Mouse (Mus musculus): ENCODE measurements around the gene Hmcn2. TPM values are rescaled to one million over a fixed set of nuclear protein-coding genes. Genes with fewer than 3 reads are reported as not detected.
A peak's percentile ranks its signal among the peaks of the same experiment; 100 is the strongest.

Gene Hmcn2
- polyA plus RNA-seq, 2 experiments = 0.23 to 0.70 TPM

DNA sequence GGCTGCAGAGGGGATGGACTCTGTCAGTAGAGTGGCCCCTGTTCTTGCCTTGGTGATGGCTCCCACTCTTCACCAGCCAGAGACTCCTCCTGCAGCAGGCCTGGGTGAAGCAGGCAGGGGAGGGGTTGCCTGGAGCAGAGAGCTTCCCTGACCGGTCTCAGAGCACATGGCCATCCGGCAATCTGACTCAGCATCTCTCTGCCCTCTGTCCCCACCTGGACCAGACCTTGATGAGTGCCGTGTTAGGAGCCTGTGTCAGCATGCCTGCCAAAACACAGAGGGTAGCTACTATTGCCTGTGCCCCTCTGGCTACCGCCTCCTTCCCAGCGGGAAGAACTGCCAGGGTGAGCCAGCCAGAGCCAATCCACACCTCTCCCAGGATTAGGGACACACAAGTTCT lies 144.2 kb downstream of the Hmcn2 start:
- 34% methylated on average over 5 of the region's 5 CpGs for WGBS
- Histone ChIP-seq H3K4me1 (ENCODE audit: control insufficient read depth, insufficient read depth, low read length) (peaks cover 7% of the 10 kb centered on the region; the same call in 1 of the 2 replicates), H3K36me3 (ENCODE audit: control insufficient read depth, insufficient read depth, low read length) (no peaks in the 10 kb centered on the region), H3K4me3 (replicated peaks; ENCODE audit: low read length) (no peak overlapping the region), H3K27ac (replicated peaks; ENCODE audit: low read depth, low read length) (no peak overlapping the region), H3K9me3 (ENCODE audit: control insufficient read depth, low read length) (no peaks in the 10 kb centered on the region), H3K4me2 (replicated peaks; ENCODE audit: low read depth, low read length, severe bottlenecking) (no peak overlapping the region), H3K9ac (ENCODE audit: low read depth, low read length, severe bottlenecking) (no peak overlapping the region), H3K27me3 (ENCODE audit: control insufficient read depth, insufficient read depth, low read length) (peaks cover 25% of the 10 kb centered on the region; the same call in 1 of the 2 replicates)
- no peak for ATAC-seq (ENCODE audit: low FRiP score, low read depth)
- no peak for DNase-seq (ENCODE audit: low spot score)
- no peak for TF ChIP-seq POLR2A (IDR thresholded peaks at IDR 0.05; ENCODE audit: borderline replicate concordance, extremely low read depth, insufficient read depth, insufficient read length)

DNA sequence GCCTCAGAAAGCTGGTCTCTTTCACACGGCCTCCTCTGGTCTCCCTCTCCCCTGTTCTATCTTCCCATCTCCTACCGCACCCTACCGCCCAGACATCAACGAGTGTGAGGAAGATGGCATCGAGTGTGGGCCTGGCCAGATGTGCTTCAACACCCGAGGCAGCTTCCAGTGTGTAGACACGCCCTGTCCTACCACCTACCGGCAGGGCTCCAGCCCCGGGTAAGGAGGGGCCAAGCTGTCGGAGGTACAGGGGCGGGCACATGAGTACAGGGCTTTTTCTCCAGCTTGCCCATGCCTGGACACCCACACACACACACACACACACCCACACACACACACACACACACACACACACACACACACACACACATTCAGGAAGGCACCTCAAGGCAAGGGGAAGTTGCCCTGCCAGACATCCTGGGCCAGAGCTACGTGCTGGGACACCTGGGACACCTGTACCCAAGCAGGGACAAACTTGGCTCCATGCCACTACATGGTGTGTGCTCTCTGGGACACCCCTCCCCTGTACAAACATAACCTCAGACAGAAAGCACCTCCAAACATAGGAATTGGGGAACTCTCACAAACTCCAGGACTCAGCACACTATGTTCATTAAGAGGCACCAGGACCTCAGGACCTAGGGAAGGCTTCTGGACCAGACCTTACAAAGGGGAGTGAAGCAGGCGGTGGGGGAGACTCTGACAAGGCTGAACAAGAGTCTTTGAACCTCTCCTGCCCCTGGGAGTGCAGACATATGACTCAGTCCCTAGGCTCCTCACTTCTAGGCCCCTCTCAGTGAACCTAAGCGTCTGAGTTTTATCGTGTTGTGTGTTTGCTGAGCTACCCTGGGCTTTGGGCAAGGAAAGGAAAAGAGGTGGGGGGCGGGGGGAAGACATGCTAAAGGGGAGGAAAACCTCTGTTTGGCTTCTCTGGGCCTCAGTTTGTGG lies 145.0 kb downstream of the Hmcn2 start:
- no peaks in the 10 kb centered on the region for H3K9me3 ChIP-seq (ENCODE audit: control insufficient read depth, low read length)
- 33% methylated on average over 16 of the region's 16 CpGs for WGBS
- TF ChIP-seq POLR2A (IDR thresholded peaks at IDR 0.05; ENCODE audit: borderline replicate concordance, extremely low read depth, insufficient read depth, insufficient read length) = no peak
- H3K9ac ChIP-seq (ENCODE audit: low read depth, low read length, severe bottlenecking) = peak overlapping the region; percentile 59; the same call in 1 of the 2 replicates
- peaks cover 25% of the 10 kb centered on the region; the same call in 1 of the 2 replicates for H3K27me3 ChIP-seq (ENCODE audit: control insufficient read depth, insufficient read depth, low read length)
- no peak overlapping the region for H3K27ac ChIP-seq (replicated peaks; ENCODE audit: low read depth, low read length)
- H3K4me1 ChIP-seq (ENCODE audit: control insufficient read depth, insufficient read depth, low read length) = 0 out of 2 replicates have a peak, but pooled peaks cover 3% of the 10 kb centered on the region
- H3K36me3 ChIP-seq (ENCODE audit: control insufficient read depth, insufficient read depth, low read length) = no peaks in the 10 kb centered on the region
- H3K4me3 ChIP-seq (replicated peaks; ENCODE audit: low read length) = peak overlapping the region; percentile 36
- peak overlapping the region; percentile 79 for H3K4me2 ChIP-seq (replicated peaks; ENCODE audit: low read depth, low read length, severe bottlenecking)
- no peak for DNase-seq (ENCODE audit: low spot score)
- ATAC-seq (ENCODE audit: low FRiP score, low read depth) = no peak

DNA sequence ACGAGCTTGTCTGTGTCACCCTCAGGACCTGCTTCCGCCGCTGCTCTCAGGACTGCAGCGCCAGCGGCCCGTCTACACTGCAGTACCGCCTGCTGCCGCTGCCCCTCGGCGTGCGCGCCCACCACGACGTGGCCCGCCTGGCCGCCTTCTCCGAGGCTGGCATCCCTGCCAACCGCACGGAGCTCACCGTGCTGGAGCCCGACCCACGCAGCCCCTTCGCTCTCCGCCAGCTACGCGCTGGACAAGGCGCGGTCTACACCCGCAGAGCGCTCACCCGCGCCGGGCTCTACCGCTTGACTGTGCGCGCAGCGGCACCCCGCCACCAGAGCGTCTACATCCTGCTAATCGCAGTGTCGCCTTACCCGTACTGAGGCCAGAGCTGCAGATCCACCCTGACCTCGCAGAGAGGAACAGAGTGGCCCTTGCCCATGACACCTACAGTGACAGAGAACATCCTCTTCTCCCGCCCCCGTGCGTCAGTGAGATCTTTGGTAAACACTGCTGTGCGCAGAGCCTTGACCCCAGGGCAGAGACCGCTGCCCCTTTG lies 145.9 kb downstream of the Hmcn2 start:
- Histone ChIP-seq H3K27ac (replicated peaks; ENCODE audit: low read depth, low read length) (no peak overlapping the region), H3K27me3 (ENCODE audit: control insufficient read depth, insufficient read depth, low read length) (peaks cover 25% of the 10 kb centered on the region; the same call in 1 of the 2 replicates), H3K4me3 (replicated peaks; ENCODE audit: low read length) (peak overlapping the region; percentile 36), H3K9me3 (ENCODE audit: control insufficient read depth, low read length) (no peaks in the 10 kb centered on the region), H3K36me3 (ENCODE audit: control insufficient read depth, insufficient read depth, low read length) (no peaks in the 10 kb centered on the region), H3K9ac (ENCODE audit: low read depth, low read length, severe bottlenecking) (peak overlapping the region; percentile 59), H3K4me2 (replicated peaks; ENCODE audit: low read depth, low read length, severe bottlenecking) (peak overlapping the region; percentile 79), H3K4me1 (ENCODE audit: control insufficient read depth, insufficient read depth, low read length) (0 out of 2 replicates have a peak, but pooled peaks cover 3% of the 10 kb centered on the region)
- TF ChIP-seq POLR2A (IDR thresholded peaks at IDR 0.05; ENCODE audit: borderline replicate concordance, extremely low read depth, insufficient read depth, insufficient read length) = no peak
- WGBS = 1% methylated on average over 44 of the region's 48 CpGs
- DNase-seq (ENCODE audit: low spot score) (no peak), ATAC-seq (ENCODE audit: low FRiP score, low read depth) (peak; percentile 58; the same call in 1 of the 2 replicates)

DNA sequence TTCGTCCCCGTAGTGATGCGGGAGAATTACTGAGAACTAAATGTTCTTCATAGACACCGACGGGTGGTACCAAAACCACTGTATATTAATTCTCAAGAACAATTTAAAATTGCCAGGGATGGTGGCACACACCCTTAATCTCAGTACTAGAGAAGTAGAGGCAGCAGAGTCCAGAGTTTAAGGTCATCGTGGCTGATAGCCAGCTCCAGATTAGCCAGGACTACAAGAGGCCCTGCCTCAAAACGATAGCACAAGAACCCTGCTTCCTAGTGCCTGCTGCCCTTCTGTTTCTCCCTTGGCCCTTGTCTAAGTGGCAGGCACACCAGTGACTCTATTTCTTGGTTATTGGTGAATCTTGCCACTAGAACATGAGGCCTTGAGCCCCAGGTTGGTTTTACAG lies 146.7 kb downstream of the Hmcn2 start:
- Histone ChIP-seq H3K4me2 (replicated peaks; ENCODE audit: low read depth, low read length, severe bottlenecking) (no peak overlapping the region), H3K4me1 (ENCODE audit: control insufficient read depth, insufficient read depth, low read length) (0 out of 2 replicates have a peak, but pooled peaks cover 3% of the 10 kb centered on the region), H3K27ac (replicated peaks; ENCODE audit: low read depth, low read length) (no peak overlapping the region), H3K9ac (ENCODE audit: low read depth, low read length, severe bottlenecking) (no peak overlapping the region), H3K36me3 (ENCODE audit: control insufficient read depth, insufficient read depth, low read length) (no peaks in the 10 kb centered on the region), H3K9me3 (ENCODE audit: control insufficient read depth, low read length) (no peaks in the 10 kb centered on the region), H3K4me3 (replicated peaks; ENCODE audit: low read length) (no peak overlapping the region), H3K27me3 (ENCODE audit: control insufficient read depth, insufficient read depth, low read length) (peaks cover 25% of the 10 kb centered on the region; the same call in 1 of the 2 replicates)
- WGBS = 84% methylated on average over 7 of the region's 7 CpGs
- TF ChIP-seq POLR2A (IDR thresholded peaks at IDR 0.05; ENCODE audit: borderline replicate concordance, extremely low read depth, insufficient read depth, insufficient read length) = no peak
- ATAC-seq (ENCODE audit: low FRiP score, low read depth) = no peak
- no peak for DNase-seq (ENCODE audit: low spot score)

DNA sequence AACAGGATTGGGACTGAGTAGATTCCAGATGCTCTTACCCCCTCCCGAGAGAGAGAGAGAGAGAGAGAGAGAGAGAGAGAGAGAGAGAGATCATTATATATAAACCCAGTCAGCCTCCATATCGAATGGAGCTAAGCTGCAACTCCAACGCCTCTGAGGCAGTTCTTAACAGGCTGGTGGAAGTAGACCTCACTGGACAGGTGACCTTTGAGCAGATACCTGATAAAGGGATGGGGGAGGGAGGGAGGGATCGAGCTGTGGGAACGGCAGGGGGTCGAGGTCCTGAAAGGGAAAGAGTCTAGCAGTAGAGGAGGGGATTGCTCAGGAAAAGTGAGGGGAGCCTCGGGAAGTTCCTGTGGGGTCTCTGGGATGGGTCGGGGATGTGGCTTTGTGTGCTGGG lies 147.8 kb downstream of the Hmcn2 start:
- no peak overlapping the region for H3K27ac ChIP-seq (replicated peaks; ENCODE audit: low read depth, low read length)
- WGBS = 43% methylated on average over 8 of the region's 8 CpGs
- no peak for DNase-seq (ENCODE audit: low spot score)
- no peaks in the 10 kb centered on the region for H3K36me3 ChIP-seq (ENCODE audit: control insufficient read depth, insufficient read depth, low read length)
- no peak for TF ChIP-seq POLR2A (IDR thresholded peaks at IDR 0.05; ENCODE audit: borderline replicate concordance, extremely low read depth, insufficient read depth, insufficient read length)
- H3K9ac ChIP-seq (ENCODE audit: low read depth, low read length, severe bottlenecking) = no peak overlapping the region
- no peak for ATAC-seq (ENCODE audit: low FRiP score, low read depth)
- H3K4me2 ChIP-seq (replicated peaks; ENCODE audit: low read depth, low read length, severe bottlenecking) = no peak overlapping the region
- no peak overlapping the region for H3K4me3 ChIP-seq (replicated peaks; ENCODE audit: low read length)
- H3K9me3 ChIP-seq (ENCODE audit: control insufficient read depth, low read length) = no peaks in the 10 kb centered on the region
- H3K27me3 ChIP-seq (ENCODE audit: control insufficient read depth, insufficient read depth, low read length) = peaks cover 25% of the 10 kb centered on the region; the same call in 1 of the 2 replicates
- 0 out of 2 replicates have a peak, but pooled peaks cover 3% of the 10 kb centered on the region for H3K4me1 ChIP-seq (ENCODE audit: control insufficient read depth, insufficient read depth, low read length)

Measured in limb, embryonic 14.5 days (tissue).